Mouse (Mus musculus) CH12.LX (cell line): ENCODE results near the gene Dhx35. TPM values are rescaled to one million over a fixed set of nuclear protein-coding genes. Genes with fewer than 3 reads are reported as not detected.

ENCODE experiments used
- DNase-seq: peaks from one replicate; pipeline ENCODE4 v3.0.0-alpha.2; 2013; ENCODE audit errors: extremely low read depth
- H3K27ac ChIP-seq: 2 replicates; pipeline ENCODE4 v1.5.1; 2012; ENCODE audit warnings: low read depth, mild to moderate bottlenecking, control low read depth, moderate library complexity; ENCODE audit not compliant: insufficient read depth
- H3K27me3 ChIP-seq: replicated peaks from 2 replicates; pipeline ENCODE3; 2012; ENCODE audit warnings: inconsistent platforms
- H3K36me3 ChIP-seq, 2 experiments: replicated peaks in 1 of 2; 2 replicates each; pipeline versions ENCODE3 to v1.6.1; 2012; ENCODE audit warnings: inconsistent platforms in 1 of 2, low read length in 1 of 2, mild to moderate bottlenecking in 1 of 2, mixed read lengths in 1 of 2, moderate library complexity in 1 of 2; ENCODE audit not compliant: control insufficient read depth in 1 of 2, insufficient read depth in 1 of 2
- H3K4me1 ChIP-seq, 2 experiments: 2 replicates each; pipeline ENCODE4 v1.6.1; 2012; ENCODE audit warnings: inconsistent platforms in 1 of 2, moderate library complexity in 1 of 2; ENCODE audit not compliant: insufficient read depth in 2 of 2, control insufficient read depth in 1 of 2
- H3K4me2 ChIP-seq: 2 replicates; pipeline ENCODE4 v1.6.1; 2012; ENCODE audit warnings: low read depth, mild to moderate bottlenecking, control low read depth; ENCODE audit not compliant: poor library complexity, insufficient read depth, severe bottlenecking
- H3K4me3 ChIP-seq, 3 experiments: fragments of 150-350 bp in 1 of 3; sonication (generic) in 1 of 3; replicated peaks in 1 of 3; 2 replicates each; pipeline versions ENCODE3 to v1.5.1; 2011 to 2012; ENCODE audit warnings: low read depth in 2 of 3, low read length in 2 of 3, mild to moderate bottlenecking in 2 of 3, moderate library complexity in 2 of 3, control low read depth in 1 of 3, improper control_type of control experiment in 1 of 3, inconsistent platforms in 1 of 3, mixed read lengths in 1 of 3; ENCODE audit not compliant: poor library complexity in 1 of 3
- H3K79me2 ChIP-seq: replicated peaks from 2 replicates; pipeline ENCODE4 v1.6.1; 2012; ENCODE audit warnings: mild to moderate bottlenecking, moderate library complexity; ENCODE audit not compliant: control insufficient read depth, poor library complexity, insufficient read depth, severe bottlenecking; ENCODE audit errors: extremely low read depth
- H3K9ac ChIP-seq: 2 replicates; pipeline ENCODE4 v1.6.1; 2012; ENCODE audit warnings: low read depth, mild to moderate bottlenecking, control low read depth, moderate library complexity; ENCODE audit not compliant: insufficient read depth
- H3K9me3 ChIP-seq: replicated peaks from 2 replicates; pipeline ENCODE3; 2012; ENCODE audit warnings: low read length, inconsistent platforms, mixed read lengths
- BHLHE40 ChIP-seq: IDR thresholded peaks from 2 replicates; pipeline ENCODE4 v1.6.1; 2011; ENCODE audit warnings: mild to moderate bottlenecking, low read depth, low read length, improper control_type of control experiment
- CHD1 ChIP-seq: IDR thresholded peaks from 2 replicates; pipeline ENCODE4 v1.6.1; 2012; ENCODE audit warnings: low read depth, low read length, improper control_type of control experiment, inconsistent platforms
- CTCF ChIP-seq, 2 experiments: IDR thresholded peaks in 1 of 2; conservative IDR thresholded peaks in 1 of 2; 2 replicates each; pipeline ENCODE4 v1.5.1; 2011 to 2012; ENCODE audit warnings: low read depth in 2 of 2, low read length in 2 of 2, improper control_type of control experiment in 1 of 2, inconsistent platforms in 1 of 2, mild to moderate bottlenecking in 1 of 2, moderate library complexity in 1 of 2
- E2F4 ChIP-seq: IDR thresholded peaks from 2 replicates; pipeline ENCODE4 v1.6.1; 2011; ENCODE audit warnings: low read depth, low read length, improper control_type of control experiment; ENCODE audit not compliant: insufficient replicate concordance
- ELF1 ChIP-seq: IDR thresholded peaks from 2 replicates; pipeline ENCODE4 v1.6.1; 2014; ENCODE audit warnings: low read depth, mild to moderate bottlenecking, inconsistent platforms, low read length, improper control_type of control experiment
- HCFC1 ChIP-seq: IDR thresholded peaks from 2 replicates; pipeline ENCODE4 v1.6.1; 2012; ENCODE audit warnings: low read depth, mild to moderate bottlenecking, inconsistent platforms, low read length, improper control_type of control experiment
- IRF4 ChIP-seq: IDR thresholded peaks from 2 replicates; pipeline ENCODE4 v1.6.1; 2014; ENCODE audit warnings: low read depth, mild to moderate bottlenecking, inconsistent platforms, low read length, improper control_type of control experiment
- JUN ChIP-seq: IDR thresholded peaks from 2 replicates; pipeline ENCODE4 v1.6.1; 2011; ENCODE audit warnings: low read depth, mild to moderate bottlenecking, low read length, improper control_type of control experiment, moderate library complexity; ENCODE audit not compliant: insufficient read depth
- MAFK ChIP-seq: IDR thresholded peaks from 2 replicates; pipeline ENCODE4 v1.6.1; 2011; ENCODE audit warnings: low read length, improper control_type of control experiment; ENCODE audit not compliant: insufficient replicate concordance
- MAZ ChIP-seq: IDR thresholded peaks from 2 replicates; pipeline ENCODE4 v1.6.1; 2012; ENCODE audit warnings: low read depth, mild to moderate bottlenecking, inconsistent platforms, low read length, improper control_type of control experiment, moderate library complexity
- MXI1 ChIP-seq: IDR thresholded peaks from 2 replicates; pipeline ENCODE4 v1.6.1; 2011; ENCODE audit warnings: mild to moderate bottlenecking, low read depth, low read length, improper control_type of control experiment
- NELFE ChIP-seq: IDR thresholded peaks from 2 replicates; pipeline ENCODE4 v1.6.1; 2011; ENCODE audit warnings: low read depth, low read length, improper control_type of control experiment
- NRF1 ChIP-seq: IDR thresholded peaks from 2 replicates; pipeline ENCODE4 v1.6.1; 2014; ENCODE audit warnings: low read depth, mild to moderate bottlenecking, inconsistent platforms, low read length, improper control_type of control experiment, moderate library complexity
- RAD21 ChIP-seq: IDR thresholded peaks from 2 replicates; pipeline ENCODE4 v1.6.1; 2011; ENCODE audit warnings: low read depth, mild to moderate bottlenecking, low read length, improper control_type of control experiment, moderate library complexity
- SMC3 ChIP-seq: IDR thresholded peaks from 2 replicates; pipeline ENCODE4 v1.6.1; 2011; ENCODE audit warnings: low read depth, low read length, improper control_type of control experiment
- TBP ChIP-seq: conservative IDR thresholded peaks from 2 replicates; pipeline ENCODE4 v1.6.1; 2011; ENCODE audit warnings: low read depth, low read length, improper control_type of control experiment
- UBTF ChIP-seq: IDR thresholded peaks from 2 replicates; pipeline ENCODE4 v1.6.1; 2012; ENCODE audit warnings: low read depth, mild to moderate bottlenecking, inconsistent platforms, low read length, improper control_type of control experiment, moderate library complexity
- USF1 ChIP-seq: IDR thresholded peaks from 2 replicates; pipeline ENCODE4 v1.6.1; 2014; ENCODE audit warnings: low read depth, mild to moderate bottlenecking, inconsistent platforms, low read length, improper control_type of control experiment
- ZC3H11A ChIP-seq: IDR thresholded peaks from 2 replicates; pipeline ENCODE4 v1.6.1; 2012; ENCODE audit warnings: low read depth, mild to moderate bottlenecking, inconsistent platforms, low read length, improper control_type of control experiment
- ZNF384 ChIP-seq: IDR thresholded peaks from 2 replicates; pipeline ENCODE4 v1.6.1; 2012; ENCODE audit warnings: low read depth, low read length, improper control_type of control experiment, inconsistent platforms
- dilution Hi-C: fragments of 300-500 bp; cut with MboI; formaldehyde crosslinking; loops from 2 replicates; pipeline ENCODE4 v1.14.3; 2020; ENCODE audit warnings: low sequenced_read_pairs; ENCODE audit not compliant: extremely low pct_unique_long_range_greater_than_20kb, extremely low pct_ligation_motif_present
- in situ Hi-C: fragments of 300-500 bp; cut with MboI; formaldehyde crosslinking; loops from 3 replicates; pipeline ENCODE4 v1.14.3; 2019; ENCODE audit warnings: low sequenced_read_pairs, low pct_ligation_motif_present, low pct_unique_long_range_greater_than_20kb, mixed read lengths
- polyA plus RNA-seq: library from polyadenylated mRNA; unstranded; fragments of >175 nt; gene quantifications from 2 replicates; pipeline ENCODE4 v1.2.1, GENCODE M21; 2012; ENCODE audit warnings: low read depth; ENCODE audit not compliant: insufficient read length
- total RNA-seq, 2 experiments: library from RNA; depleted of rRNA; stranded (reverse); fragments of 300-350 nt in 1 of 2; fragments of >200 nt in 1 of 2; gene quantifications; 2 replicates each; pipeline ENCODE4 v1.2.3; 2012 to 2014

Gene Dhx35
- total and polyA plus RNA-seq, 3 experiments: 19.7 to 25.3 (median 20.2) TPM

DNA sequence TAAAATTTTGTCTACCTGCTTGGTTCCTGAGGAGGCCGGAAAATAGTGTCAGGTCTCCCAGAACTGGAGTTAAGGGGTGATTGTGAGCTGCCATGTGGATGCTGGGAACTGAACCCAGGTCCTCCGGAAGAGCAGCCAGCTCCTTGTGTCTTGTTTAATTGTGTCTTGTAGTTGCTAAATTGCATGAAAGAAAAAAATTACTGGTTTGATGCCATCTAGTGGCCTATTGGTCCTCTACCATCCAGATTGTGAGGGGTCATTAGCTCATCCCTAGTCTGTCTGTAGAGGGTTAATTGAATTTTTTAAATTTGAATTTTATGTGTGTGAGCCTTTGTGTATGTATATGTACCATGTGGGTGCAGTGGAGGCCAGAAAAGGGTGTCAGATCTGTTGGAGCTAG, 33.5 kb downstream of the Dhx35 start:
- Histone ChIP-seq H3K9ac (no peak overlapping the region), H3K4me3 (no peak overlapping the region), H3K9me3 (no peaks in the 10 kb centered on the region), H3K27ac (no peak overlapping the region), H3K4me1 (no peaks in the 10 kb centered on the region), H3K79me2 (no peaks in the 10 kb centered on the region), H3K36me3 (peaks cover 62 to 94% of the 10 kb centered on the region in 2 experiments), H3K27me3 (no peaks in the 10 kb centered on the region), H3K4me2 (no peak overlapping the region)
- no peak for TF ChIP-seq ZC3H11A
- no peak for TF ChIP-seq USF1
- TF ChIP-seq ZNF384: peak; percentile 15; the same call in 1 of the 2 replicates
- TF ChIP-seq IRF4: no peak
- no peak for TF ChIP-seq CHD1
- peak in 1 of 2 experiments; percentile 57; a peak in 2 of 4 replicates for TF ChIP-seq CTCF (conservative IDR thresholded peaks at IDR 0.05 in 1 of 2, IDR thresholded peaks at IDR 0.05 in 1 of 2; ENCODE audit: low read depth in 2 of 2, low read length in 2 of 2)
- no peak for TF ChIP-seq NRF1
- TF ChIP-seq TBP: no peak
- no peak for TF ChIP-seq BHLHE40
- peak; percentile 39 for TF ChIP-seq RAD21
- no peak for TF ChIP-seq MAZ
- peak; percentile 40 for TF ChIP-seq SMC3
- in situ Hi-C loops (no loop called here), dilution Hi-C loops (no loop called here)
- DNase-seq: no peak

DNA sequence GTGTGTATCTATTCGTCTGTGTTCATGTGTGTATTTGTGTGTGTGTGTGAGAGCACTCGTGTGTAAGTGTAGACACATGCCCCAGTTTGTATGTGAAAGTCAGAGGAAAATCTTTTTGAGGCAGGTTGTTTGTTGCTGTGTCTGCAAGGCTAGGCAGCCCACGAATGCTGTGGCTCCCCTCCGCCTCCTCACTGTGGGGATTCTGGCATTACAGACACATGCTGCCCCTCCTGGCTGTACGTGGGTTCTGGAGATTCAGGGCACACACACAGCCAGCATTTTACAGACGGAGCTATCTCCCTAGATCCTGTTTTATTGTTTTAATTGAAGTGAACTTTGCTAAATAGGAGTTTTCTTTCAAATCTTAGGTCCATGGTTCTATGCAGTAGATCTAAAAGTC, 35.1 kb downstream of the Dhx35 start:
- in situ Hi-C loops: no loop called here
- peaks cover 71 to 95% of the 10 kb centered on the region in 2 experiments for H3K36me3 ChIP-seq
- TF ChIP-seq RAD21 (no peak), E2F4 (no peak), MAZ (no peak), MAFK (no peak), ZNF384 (no peak), NELFE (no peak), NRF1 (no peak), UBTF (no peak), TBP (no peak), IRF4 (no peak), HCFC1 (no peak), MXI1 (no peak), JUN (no peak), ELF1 (no peak)

More for the DNA sequence above, 35.1 kb downstream of the Dhx35 start:
- Histone ChIP-seq H3K79me2 (no peaks in the 10 kb centered on the region), H3K9me3 (no peaks in the 10 kb centered on the region), H3K4me2 (no peak overlapping the region), H3K4me3 (no peak overlapping the region), H3K27me3 (no peaks in the 10 kb centered on the region), H3K27ac (no peak overlapping the region), H3K9ac (no peak overlapping the region), H3K4me1 (no peaks in the 10 kb centered on the region)
- dilution Hi-C loops: no loop called here
- DNase-seq: no peak
